Mouse (Mus musculus) ES-Bruce4 (cell line): Measurements from ENCODE around the gene Tnni3k. TPM values are rescaled to one million over a fixed set of nuclear protein-coding genes. Genes with fewer than 3 reads are reported as not detected.

Source experiments
- H3K27ac ChIP-seq: 2 replicates; pipeline ENCODE4 v1.5.1; 2012; ENCODE audit warnings: low read length, inconsistent platforms; ENCODE audit not compliant: insufficient read depth
- H3K27me3 ChIP-seq: 2 replicates; pipeline ENCODE4 v1.6.1; 2012; ENCODE audit warnings: mild to moderate bottlenecking, low read length, inconsistent platforms; ENCODE audit not compliant: control insufficient read depth, poor library complexity, insufficient read depth, severe bottlenecking
- H3K36me3 ChIP-seq: 2 replicates; pipeline ENCODE4 v1.6.1; 2012; ENCODE audit warnings: inconsistent platforms, mild to moderate bottlenecking, low read length, moderate library complexity; ENCODE audit not compliant: control insufficient read depth, poor library complexity, insufficient read depth, severe bottlenecking
- H3K4me1 ChIP-seq: one replicate; pipeline ENCODE4 v1.8.1; 2011; ENCODE audit warnings: low read length; ENCODE audit not compliant: control insufficient read depth, insufficient read depth
- H3K4me3 ChIP-seq: 2 replicates; pipeline ENCODE4 v1.5.1; 2011; ENCODE audit warnings: low read depth, mild to moderate bottlenecking, low read length
- H3K9ac ChIP-seq: 2 replicates; pipeline ENCODE4 v1.6.1; 2012; ENCODE audit warnings: low read depth, mild to moderate bottlenecking, inconsistent platforms; ENCODE audit not compliant: poor library complexity, severe bottlenecking
- H3K9me3 ChIP-seq: replicated peaks from 2 replicates; pipeline ENCODE4 v1.6.1; 2012; ENCODE audit warnings: mild to moderate bottlenecking, low read length, inconsistent platforms; ENCODE audit not compliant: control insufficient read depth, poor library complexity, insufficient read depth, severe bottlenecking
- CTCF ChIP-seq: IDR thresholded peaks from one replicate; pipeline ENCODE4 v1.8.1; 2011; ENCODE audit warnings: low read depth, low read length
- EP300 ChIP-seq: IDR thresholded peaks from 2 replicates; pipeline ENCODE4 v1.6.1; 2011; ENCODE audit warnings: low read depth, low read length; ENCODE audit not compliant: insufficient read depth
- POLR2A ChIP-seq: IDR thresholded peaks from one replicate; pipeline ENCODE4 v1.8.1; 2011; ENCODE audit warnings: low read length; ENCODE audit not compliant: insufficient read depth
- polyA plus RNA-seq: library from polyadenylated mRNA; stranded (reverse); fragments of >200 nt; gene quantifications from 2 replicates; pipeline ENCODE4 v1.2.4, GENCODE M21; 2011; ENCODE audit warnings: low read depth; ENCODE audit not compliant: missing spikeins, insufficient read depth, insufficient read length

Tnni3k gene
- polyA plus RNA-seq, 1 experiment: not detected

DNA sequence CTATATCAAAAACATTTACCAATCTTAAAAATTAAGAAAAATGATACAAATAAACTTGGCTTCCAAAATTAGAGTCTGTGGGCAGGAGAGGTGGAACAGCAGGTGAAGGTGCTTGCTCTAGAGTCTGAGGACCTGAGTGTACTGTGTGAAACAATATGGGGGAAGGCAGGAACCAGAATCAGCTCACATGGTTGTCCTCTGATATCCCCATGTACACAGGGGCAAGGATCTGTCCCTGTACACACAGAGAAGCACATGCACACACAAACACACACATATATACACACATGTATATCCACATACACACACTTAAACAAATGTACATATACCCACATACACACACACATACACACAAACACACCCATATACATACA, 4.2 kb upstream of the Tnni3k start:
- no peak overlapping the region for H3K27ac ChIP-seq
- no peak for TF ChIP-seq EP300
- TF ChIP-seq CTCF: no peak
- TF ChIP-seq POLR2A: no peak
- H3K9ac ChIP-seq: no peak overlapping the region
- H3K4me1 ChIP-seq: no peaks in the 10 kb centered on the region
- no peaks in the 10 kb centered on the region for H3K9me3 ChIP-seq
- H3K36me3 ChIP-seq: no peaks in the 10 kb centered on the region
- no peaks in the 10 kb centered on the region for H3K27me3 ChIP-seq
- H3K4me3 ChIP-seq: no peak overlapping the region

DNA sequence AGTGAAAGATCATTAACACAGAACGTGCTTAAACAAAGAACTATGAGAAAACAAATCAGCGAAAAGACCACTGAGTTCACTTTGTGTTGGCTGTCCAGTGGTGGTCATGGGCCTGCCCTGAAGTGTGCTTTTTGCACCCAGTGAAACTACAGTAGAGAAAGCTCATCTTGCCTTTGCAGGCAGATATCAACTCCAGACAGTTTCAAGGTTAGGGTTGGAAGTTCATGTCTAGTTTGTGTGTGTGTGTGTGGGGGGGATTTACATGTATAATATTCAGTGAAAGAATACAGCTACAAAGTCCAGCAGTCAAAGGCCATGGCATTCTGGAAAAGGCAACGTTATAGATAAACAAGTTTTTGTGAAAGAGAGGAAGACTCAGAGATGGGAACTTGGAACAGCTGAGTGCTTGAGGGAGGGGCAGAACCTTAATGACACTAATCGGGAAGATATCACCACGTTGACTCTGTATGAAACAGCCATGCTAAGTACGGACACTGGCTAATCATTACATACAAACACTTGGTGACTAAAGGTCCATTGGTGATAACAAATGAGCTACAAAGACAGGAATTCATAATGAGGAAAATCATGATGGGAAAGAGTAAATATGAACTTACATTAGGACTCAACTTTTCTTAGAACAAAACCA, 3.7 kb upstream of the Tnni3k start:
- no peak overlapping the region for H3K4me3 ChIP-seq
- no peak overlapping the region for H3K9ac ChIP-seq
- no peak for TF ChIP-seq EP300
- no peaks in the 10 kb centered on the region for H3K4me1 ChIP-seq
- H3K27ac ChIP-seq: no peak overlapping the region
- no peaks in the 10 kb centered on the region for H3K36me3 ChIP-seq
- H3K9me3 ChIP-seq: no peaks in the 10 kb centered on the region
- no peaks in the 10 kb centered on the region for H3K27me3 ChIP-seq

DNA sequence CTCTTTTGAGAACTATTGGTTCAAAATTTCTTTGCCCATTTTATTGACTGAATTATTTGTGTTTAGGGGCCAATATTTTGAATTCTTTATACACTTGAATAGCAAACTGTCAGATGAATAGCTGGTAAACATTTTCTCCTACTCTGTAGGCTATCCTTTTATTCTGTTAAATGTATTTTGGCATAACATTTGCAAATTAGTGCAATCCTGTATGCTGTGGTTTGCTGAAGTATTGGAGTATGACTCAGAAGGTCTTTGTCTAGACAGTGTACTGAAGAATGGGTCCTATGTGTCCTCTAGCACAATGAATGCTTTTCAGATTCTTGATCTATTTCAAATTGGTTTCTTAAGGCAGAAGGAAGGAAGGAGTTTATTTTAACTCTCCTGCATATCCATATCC, 2.4 kb upstream of the Tnni3k start:
- Histone ChIP-seq H3K27me3 (no peaks in the 10 kb centered on the region), H3K4me1 (no peaks in the 10 kb centered on the region), H3K9ac (no peak overlapping the region), H3K27ac (no peak overlapping the region), H3K4me3 (no peak overlapping the region), H3K36me3 (no peaks in the 10 kb centered on the region), H3K9me3 (no peaks in the 10 kb centered on the region)
- no peak for TF ChIP-seq CTCF
- TF ChIP-seq POLR2A: no peak
- TF ChIP-seq EP300: no peak

DNA sequence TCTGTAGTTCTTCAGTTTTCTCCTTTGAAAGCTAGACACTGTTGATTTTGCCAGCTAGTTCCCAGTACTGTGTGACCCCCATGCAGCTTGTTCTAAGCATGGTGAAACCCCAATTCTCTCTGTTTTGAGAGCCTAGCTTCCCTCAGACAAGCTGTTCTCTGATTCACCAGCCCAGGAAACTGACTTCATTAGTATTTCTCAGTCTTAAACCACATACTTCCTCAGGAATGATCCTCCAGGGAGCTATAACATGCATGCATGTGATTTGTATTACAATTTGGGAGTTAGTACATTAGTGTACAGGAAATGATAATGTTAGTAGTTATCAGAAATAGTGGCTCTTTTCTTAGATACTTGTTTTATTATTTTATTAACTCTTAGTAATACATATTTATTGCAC, 1.4 kb upstream of the Tnni3k start:
- Histone ChIP-seq H3K4me1 (no peaks in the 10 kb centered on the region), H3K9ac (no peak overlapping the region), H3K4me3 (no peak overlapping the region), H3K27ac (no peak overlapping the region), H3K9me3 (no peaks in the 10 kb centered on the region), H3K27me3 (no peaks in the 10 kb centered on the region), H3K36me3 (no peaks in the 10 kb centered on the region)
- no peak for TF ChIP-seq EP300
- TF ChIP-seq CTCF: no peak
- no peak for TF ChIP-seq POLR2A

DNA sequence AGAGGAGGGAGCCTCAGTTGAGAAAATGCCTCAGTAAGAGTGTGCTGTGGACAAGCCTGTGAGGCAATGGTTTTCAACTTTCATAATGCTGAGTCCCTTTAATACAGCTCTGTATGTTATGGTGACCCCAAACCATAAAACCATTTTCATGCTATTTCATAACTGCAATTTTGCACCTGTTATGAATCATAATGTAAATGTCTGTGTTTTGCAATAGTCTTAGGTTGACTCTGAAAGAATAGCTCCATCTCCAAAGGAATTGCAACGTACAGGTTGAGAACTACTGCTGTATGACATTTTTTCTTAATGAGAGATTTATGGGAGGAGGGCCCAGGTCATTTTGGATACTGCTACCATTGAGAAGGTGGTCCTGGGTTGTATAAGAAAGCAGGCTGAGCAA, 2.0 kb downstream of the Tnni3k start:
- no peaks in the 10 kb centered on the region for H3K36me3 ChIP-seq
- H3K4me3 ChIP-seq: no peak overlapping the region
- H3K9me3 ChIP-seq: no peaks in the 10 kb centered on the region
- H3K27me3 ChIP-seq: no peaks in the 10 kb centered on the region
- H3K4me1 ChIP-seq: no peaks in the 10 kb centered on the region
- no peak overlapping the region for H3K27ac ChIP-seq
- no peak overlapping the region for H3K9ac ChIP-seq
- no peak for TF ChIP-seq POLR2A
- no peak for TF ChIP-seq CTCF
- TF ChIP-seq EP300: no peak

DNA sequence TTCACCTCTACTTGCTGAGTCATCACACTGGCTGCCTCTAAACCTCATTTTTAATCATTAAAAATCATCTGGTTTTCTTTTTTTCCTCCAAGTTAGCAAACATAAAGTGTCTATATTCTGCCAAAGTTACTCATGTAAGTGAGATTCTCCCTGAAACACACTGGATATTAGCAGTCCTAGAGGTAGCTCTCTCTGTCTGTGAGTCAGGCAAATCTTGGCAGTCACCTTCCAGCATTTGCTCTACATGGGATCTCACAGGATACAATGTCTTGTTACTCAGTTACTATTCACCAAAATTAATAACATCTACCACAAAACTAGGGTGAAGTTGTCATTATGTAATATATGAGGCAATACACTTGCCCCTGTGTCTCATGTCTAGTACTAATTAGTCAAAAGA, 3.2 kb downstream of the Tnni3k start:
- H3K9me3 ChIP-seq: no peaks in the 10 kb centered on the region
- H3K27me3 ChIP-seq: no peaks in the 10 kb centered on the region

More for the DNA sequence above, 3.2 kb downstream of the Tnni3k start:
- Histone ChIP-seq H3K36me3 (no peaks in the 10 kb centered on the region), H3K4me1 (no peaks in the 10 kb centered on the region), H3K27ac (no peak overlapping the region), H3K9ac (no peak overlapping the region), H3K4me3 (no peak overlapping the region)
- TF ChIP-seq EP300 (no peak), CTCF (no peak), POLR2A (no peak)
